Mouse (Mus musculus): Measurements from ENCODE around the gene Mical3. TPM values are rescaled to one million over a fixed set of nuclear protein-coding genes. Genes with fewer than 3 reads are reported as not detected.

Mical3 gene
- polyA plus RNA-seq, 1 experiment: 48.7 TPM

- no peak for TF ChIP-seq GATA1 (IDR thresholded peaks at IDR 0.05; ENCODE audit: low read length)
Observed at GRCm38 (mm10) chr6:121134249-121134648, 3.5 kb upstream of the Mical3 start.

- TF ChIP-seq GATA1 (IDR thresholded peaks at IDR 0.05; ENCODE audit: low read length): no peak
Observed at GRCm38 (mm10) chr6:121130039-121130705, 627 bp downstream of the Mical3 start.

- no peak for TF ChIP-seq GATA1 (IDR thresholded peaks at IDR 0.05; ENCODE audit: low read length)
Observed at GRCm38 (mm10) chr6:121129506-121129905, 1.3 kb downstream of the Mical3 start.

- no peak for TF ChIP-seq GATA1 (IDR thresholded peaks at IDR 0.05; ENCODE audit: low read length)
Observed at GRCm38 (mm10) chr6:121128736-121129135, 2.1 kb downstream of the Mical3 start.

- TF ChIP-seq GATA1 (IDR thresholded peaks at IDR 0.05; ENCODE audit: low read length): no peak
Observed at GRCm38 (mm10) chr6:121127726-121128125, 3.1 kb downstream of the Mical3 start.

- TF ChIP-seq GATA1 (IDR thresholded peaks at IDR 0.05; ENCODE audit: low read length): no peak
Observed at GRCm38 (mm10) chr6:121126202-121126601, 4.6 kb downstream of the Mical3 start.

GRCm38 (mm10) chr6:121122739-121123241 lies 8.0 kb downstream of the Mical3 start:
- TF ChIP-seq GATA1 (IDR thresholded peaks at IDR 0.05; ENCODE audit: low read length): no peak

- no peak for TF ChIP-seq GATA1 (IDR thresholded peaks at IDR 0.05; ENCODE audit: low read length)
Observed at GRCm38 (mm10) chr6:121120776-121121175, 10.0 kb downstream of the Mical3 start.

GRCm38 (mm10) chr6:121117971-121118755 lies 12.6 kb downstream of the Mical3 start:
- no peak for TF ChIP-seq GATA1 (IDR thresholded peaks at IDR 0.05; ENCODE audit: low read length)

- no peak for TF ChIP-seq GATA1 (IDR thresholded peaks at IDR 0.05; ENCODE audit: low read length)
Observed at GRCm38 (mm10) chr6:121117142-121117541, 13.7 kb downstream of the Mical3 start.

- TF ChIP-seq GATA1 (IDR thresholded peaks at IDR 0.05; ENCODE audit: low read length): no peak
Observed at GRCm38 (mm10) chr6:121116434-121116833, 14.4 kb downstream of the Mical3 start.

- TF ChIP-seq GATA1 (IDR thresholded peaks at IDR 0.05; ENCODE audit: low read length): no peak
Observed at GRCm38 (mm10) chr6:121111448-121112055, 19.2 kb downstream of the Mical3 start.

- TF ChIP-seq GATA1 (IDR thresholded peaks at IDR 0.05; ENCODE audit: low read length): no peak
Observed at GRCm38 (mm10) chr6:121109998-121110603, 20.7 kb downstream of the Mical3 start.

- TF ChIP-seq GATA1 (IDR thresholded peaks at IDR 0.05; ENCODE audit: low read length): no peak
Observed at GRCm38 (mm10) chr6:121109181-121109981, 21.4 kb downstream of the Mical3 start.

- TF ChIP-seq GATA1 (IDR thresholded peaks at IDR 0.05; ENCODE audit: low read length): no peak
Observed at GRCm38 (mm10) chr6:121108075-121108474, 22.7 kb downstream of the Mical3 start.

All from G1E-ER4 (cell line).